Mouse (Mus musculus) neural tube, embryonic 10.5 days (tissue): ENCODE results near the gene Lgals9.
"Not testable (repeated sequence)": the region's sequence is repeated elsewhere in the genome, so short reads cannot be mapped to it uniquely, and the experiment has no call there.

Experiments
- DNase-seq: peaks from one replicate; pipeline ENCODE4 v3.0.0-alpha.2; 2017; ENCODE audit warnings: low spot score; ENCODE audit errors: extremely low spot score

Gene Lgals9

GRCm38 (mm10) chr11:79007356-79007755 lies 22.6 kb upstream of the Lgals9 start:
- not testable (repeated sequence) for DNase-seq

GRCm38 (mm10) chr11:79006417-79006816 lies 21.7 kb upstream of the Lgals9 start:
- no peak for DNase-seq

GRCm38 (mm10) chr11:79005578-79006394 lies 21.0 kb upstream of the Lgals9 start:
- DNase-seq: no peak

- DNase-seq: no peak
Measured at GRCm38 (mm10) chr11:79003769-79004638, 19.3 kb upstream of the Lgals9 start.

- DNase-seq: no peak
Measured at GRCm38 (mm10) chr11:79003053-79003768, 18.5 kb upstream of the Lgals9 start.

- no peak for DNase-seq
Measured at GRCm38 (mm10) chr11:79002551-79002951, 17.8 kb upstream of the Lgals9 start.

GRCm38 (mm10) chr11:79001871-79002270 lies 17.1 kb upstream of the Lgals9 start:
- no peak for DNase-seq

- no peak for DNase-seq
Measured at GRCm38 (mm10) chr11:78999118-78999517, 14.4 kb upstream of the Lgals9 start.

GRCm38 (mm10) chr11:78990875-78991543 lies 6.3 kb upstream of the Lgals9 start:
- not testable (repeated sequence) for DNase-seq

GRCm38 (mm10) chr11:78990096-78990495 lies 5.3 kb upstream of the Lgals9 start:
- DNase-seq: no peak

GRCm38 (mm10) chr11:78989206-78989605 lies 4.5 kb upstream of the Lgals9 start:
- not testable (repeated sequence) for DNase-seq

- DNase-seq: no peak
Measured at GRCm38 (mm10) chr11:78986311-78987002, 1.7 kb upstream of the Lgals9 start.

GRCm38 (mm10) chr11:78985505-78985904 lies 759 bp upstream of the Lgals9 start:
- no peak for DNase-seq

GRCm38 (mm10) chr11:78983539-78983938 lies 1.2 kb downstream of the Lgals9 start:
- DNase-seq: no peak

- no peak for DNase-seq
Measured at GRCm38 (mm10) chr11:78982513-78983291, 2.0 kb downstream of the Lgals9 start.

- DNase-seq: no peak
Measured at GRCm38 (mm10) chr11:78982042-78982441, 2.7 kb downstream of the Lgals9 start.

GRCm38 (mm10) chr11:78980083-78980634 lies 4.6 kb downstream of the Lgals9 start:
- no peak for DNase-seq

- no peak for DNase-seq
Measured at GRCm38 (mm10) chr11:78978176-78979019, 6.3 kb downstream of the Lgals9 start.
